Mouse (Mus musculus): ENCODE results near the gene Ssh2.

The Ssh2 gene

GRCm38 (mm10) chr11:77491502-77492291 lies 275.6 kb downstream of the Ssh2 start:
- peak; percentile 61 to 63 for DNase-seq (ENCODE audit: low spot score in 2 of 2)

GRCm38 (mm10) chr11:77492311-77492871 lies 276.3 kb downstream of the Ssh2 start:
- no peak for DNase-seq (ENCODE audit: low spot score in 2 of 2)

GRCm38 (mm10) chr11:77492911-77493332 lies 276.8 kb downstream of the Ssh2 start:
- peak; percentile 93 to 94 for DNase-seq (ENCODE audit: low spot score in 2 of 2)

- DNase-seq (ENCODE audit: low spot score in 2 of 2) = no peak
These were observed 277.6 kb downstream of the Ssh2 start, which contains the start of gene Git1 for GRCm38 (mm10) chr11:77493512-77494343. TSS of gene Git1 (plus strand) at chr11:77493562.

GRCm38 (mm10) chr11:77494344-77494676 lies 278.2 kb downstream of the Ssh2 start:
- no peak for DNase-seq (ENCODE audit: low spot score in 2 of 2)

GRCm38 (mm10) chr11:77494782-77495181 lies 278.7 kb downstream of the Ssh2 start:
- DNase-seq (ENCODE audit: low spot score in 2 of 2) = no peak

GRCm38 (mm10) chr11:77495507-77495906 lies 279.4 kb downstream of the Ssh2 start:
- DNase-seq (ENCODE audit: low spot score in 2 of 2) = no peak

GRCm38 (mm10) chr11:77497341-77497756 lies 281.3 kb downstream of the Ssh2 start:
- DNase-seq (ENCODE audit: low spot score in 2 of 2) = peak in 1 of 2 experiments; percentile 65

- no peak for DNase-seq (ENCODE audit: low spot score in 2 of 2)
These were observed 281.8 kb downstream of the Ssh2 start for GRCm38 (mm10) chr11:77497851-77498250.

GRCm38 (mm10) chr11:77498261-77499139 lies 282.4 kb downstream of the Ssh2 start:
- no peak for DNase-seq (ENCODE audit: low spot score in 2 of 2)

GRCm38 (mm10) chr11:77499354-77499753 lies 283.3 kb downstream of the Ssh2 start:
- no peak for DNase-seq (ENCODE audit: low spot score in 2 of 2)

- no peak for DNase-seq (ENCODE audit: low spot score in 2 of 2)
These were observed 284.6 kb downstream of the Ssh2 start for GRCm38 (mm10) chr11:77500361-77501325.

- peak in 1 of 2 experiments; percentile 70 for DNase-seq (ENCODE audit: low spot score in 2 of 2)
These were observed 285.3 kb downstream of the Ssh2 start for GRCm38 (mm10) chr11:77501392-77501791.

- no peak for DNase-seq (ENCODE audit: low spot score in 2 of 2)
These were observed 285.9 kb downstream of the Ssh2 start for GRCm38 (mm10) chr11:77501971-77502370.

GRCm38 (mm10) chr11:77502481-77502880 lies 286.4 kb downstream of the Ssh2 start:
- no peak for DNase-seq (ENCODE audit: low spot score in 2 of 2)

GRCm38 (mm10) chr11:77503511-77503910 lies 287.4 kb downstream of the Ssh2 start:
- no peak for DNase-seq (ENCODE audit: low spot score in 2 of 2)

- DNase-seq (ENCODE audit: low spot score in 2 of 2) = no peak
These were observed 288.3 kb downstream of the Ssh2 start for GRCm38 (mm10) chr11:77504377-77504776.

- no peak for DNase-seq (ENCODE audit: low spot score in 2 of 2)
These were observed 289.3 kb downstream of the Ssh2 start for GRCm38 (mm10) chr11:77505291-77505980.

GRCm38 (mm10) chr11:77506273-77506672 lies 290.2 kb downstream of the Ssh2 start:
- no peak for DNase-seq (ENCODE audit: low spot score in 2 of 2)

GRCm38 (mm10) chr11:77506941-77507340 lies 290.9 kb downstream of the Ssh2 start:
- DNase-seq (ENCODE audit: low spot score in 2 of 2) = no peak
